Mouse (Mus musculus) CH12.LX (cell line): ENCODE measurements at regions not wholly inside any gene's neighbourhood (a gene's known extent, or its start where the extent isn't known, plus 50 kb on each side); places are given as distances from the start of the nearest gene placed in this dataset.

ENCODE experiments used
- CTCF ChIP-seq, 2 experiments: IDR thresholded peaks in 1 of 2; conservative IDR thresholded peaks in 1 of 2; 2 replicates each; pipeline ENCODE4 v1.5.1; 2011 to 2012; ENCODE audit warnings: low read depth in 2 of 2, low read length in 2 of 2, improper control_type of control experiment in 1 of 2, inconsistent platforms in 1 of 2, mild to moderate bottlenecking in 1 of 2, moderate library complexity in 1 of 2
- ELF1 ChIP-seq: IDR thresholded peaks from 2 replicates; pipeline ENCODE4 v1.6.1; 2014; ENCODE audit warnings: low read depth, mild to moderate bottlenecking, inconsistent platforms, low read length, improper control_type of control experiment
- EP300 ChIP-seq: IDR thresholded peaks from 2 replicates; pipeline ENCODE4 v1.6.1; 2011; ENCODE audit warnings: low read length, improper control_type of control experiment
- HCFC1 ChIP-seq: IDR thresholded peaks from 2 replicates; pipeline ENCODE4 v1.6.1; 2012; ENCODE audit warnings: low read depth, mild to moderate bottlenecking, inconsistent platforms, low read length, improper control_type of control experiment
- NELFE ChIP-seq: IDR thresholded peaks from 2 replicates; pipeline ENCODE4 v1.6.1; 2011; ENCODE audit warnings: low read depth, low read length, improper control_type of control experiment
- POLR2A ChIP-seq: IDR thresholded peaks from 2 replicates; pipeline ENCODE4 v1.6.1; 2011; ENCODE audit warnings: low read depth, mild to moderate bottlenecking, improper control_type of control experiment, low read length
- RAD21 ChIP-seq: IDR thresholded peaks from 2 replicates; pipeline ENCODE4 v1.6.1; 2011; ENCODE audit warnings: low read depth, mild to moderate bottlenecking, low read length, improper control_type of control experiment, moderate library complexity
- SMC3 ChIP-seq: IDR thresholded peaks from 2 replicates; pipeline ENCODE4 v1.6.1; 2011; ENCODE audit warnings: low read depth, low read length, improper control_type of control experiment
- TBP ChIP-seq: conservative IDR thresholded peaks from 2 replicates; pipeline ENCODE4 v1.6.1; 2011; ENCODE audit warnings: low read depth, low read length, improper control_type of control experiment
- ZMIZ1 ChIP-seq: IDR thresholded peaks from 2 replicates; pipeline ENCODE4 v1.6.1; 2012; ENCODE audit warnings: low read depth, mild to moderate bottlenecking, inconsistent platforms, low read length, improper control_type of control experiment

- TF ChIP-seq HCFC1 (no peak), SMC3 (no peak), EP300 (no peak), CTCF (conservative IDR thresholded peaks at IDR 0.05 in 1 of 2, IDR thresholded peaks at IDR 0.05 in 1 of 2; ENCODE audit: low read depth in 2 of 2, low read length in 2 of 2) (no peak), TBP (no peak), ZMIZ1 (no peak), POLR2A (no peak), ELF1 (no peak), RAD21 (no peak), NELFE (no peak)
These were observed 84.1 kb upstream of the Cxcl12 start for GRCm38 (mm10) chr6:117084211-117084610.
